Mouse (Mus musculus): Measurements from ENCODE around the gene Fbxw8. TPM values are rescaled to one million over a fixed set of nuclear protein-coding genes. Genes with fewer than 3 reads are reported as not detected.

Gene Fbxw8
- polyA plus RNA-seq, 1 experiment from 2014 or later = 36.8 TPM

DNA sequence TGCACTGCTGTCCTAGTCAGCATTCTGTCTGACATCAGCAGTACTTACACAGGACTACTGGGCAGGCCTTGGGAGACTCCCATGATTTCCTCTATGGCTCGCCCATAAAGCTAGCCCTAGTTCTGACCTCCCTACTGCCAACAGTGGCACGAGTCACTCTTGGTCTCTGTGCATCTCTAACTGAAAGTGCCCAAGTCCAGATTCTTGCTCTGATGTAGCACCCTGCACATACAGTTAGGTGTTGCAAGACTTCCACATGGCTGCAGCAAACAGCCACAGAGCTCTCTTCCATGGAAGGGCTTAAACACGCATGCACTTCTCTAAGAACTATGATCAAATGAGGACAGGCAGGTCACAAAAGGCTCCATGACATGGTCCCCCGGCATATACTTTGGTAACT is 59.4 kb downstream of the Fbxw8 start:
- H3K27me3 ChIP-seq (ENCODE audit: insufficient read depth, poor library complexity, severe bottlenecking) = no peaks in the 10 kb centered on the region
- H3K4me3 ChIP-seq = no peak overlapping the region
- H3K36me3 ChIP-seq = peaks cover 97% of the 10 kb centered on the region
- H3K4me1 ChIP-seq (replicated peaks) = peaks cover 9% of the 10 kb centered on the region
- DNase-seq (ENCODE audit: low spot score) = no peak
- WGBS = 90% methylated on average over 4 of the region's 4 CpGs
- no peak overlapping the region for H3K27ac ChIP-seq
- H3K9me3 ChIP-seq = no peaks in the 10 kb centered on the region

DNA sequence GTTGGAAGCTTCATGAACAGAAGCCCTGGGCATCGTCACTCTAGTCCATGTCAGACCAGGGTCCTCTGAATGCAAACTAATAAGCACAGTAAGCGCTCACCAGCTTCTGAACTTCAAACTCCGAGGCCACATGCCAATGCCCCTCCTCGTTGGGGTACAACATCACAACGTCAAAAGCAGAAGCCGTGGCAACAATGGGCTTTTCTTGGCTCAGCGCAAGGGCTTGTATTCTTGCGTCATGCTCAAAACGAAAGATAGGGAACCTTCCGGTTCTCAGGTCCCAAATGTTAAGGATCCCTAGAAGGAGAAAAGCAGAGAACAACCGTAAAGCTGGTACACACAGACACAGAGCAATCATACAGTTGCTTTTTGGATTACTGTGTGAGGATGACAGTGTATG is 59.8 kb downstream of the Fbxw8 start:
- DNase-seq (ENCODE audit: low spot score) = no peak
- H3K27ac ChIP-seq = no peak overlapping the region
- no peaks in the 10 kb centered on the region for H3K27me3 ChIP-seq (ENCODE audit: insufficient read depth, poor library complexity, severe bottlenecking)
- no peak overlapping the region for H3K4me3 ChIP-seq
- 94% methylated on average over 11 of the region's 11 CpGs for WGBS
- peaks cover 9% of the 10 kb centered on the region for H3K4me1 ChIP-seq (replicated peaks)
- H3K9me3 ChIP-seq = no peaks in the 10 kb centered on the region
- H3K36me3 ChIP-seq = peaks cover 97% of the 10 kb centered on the region

DNA sequence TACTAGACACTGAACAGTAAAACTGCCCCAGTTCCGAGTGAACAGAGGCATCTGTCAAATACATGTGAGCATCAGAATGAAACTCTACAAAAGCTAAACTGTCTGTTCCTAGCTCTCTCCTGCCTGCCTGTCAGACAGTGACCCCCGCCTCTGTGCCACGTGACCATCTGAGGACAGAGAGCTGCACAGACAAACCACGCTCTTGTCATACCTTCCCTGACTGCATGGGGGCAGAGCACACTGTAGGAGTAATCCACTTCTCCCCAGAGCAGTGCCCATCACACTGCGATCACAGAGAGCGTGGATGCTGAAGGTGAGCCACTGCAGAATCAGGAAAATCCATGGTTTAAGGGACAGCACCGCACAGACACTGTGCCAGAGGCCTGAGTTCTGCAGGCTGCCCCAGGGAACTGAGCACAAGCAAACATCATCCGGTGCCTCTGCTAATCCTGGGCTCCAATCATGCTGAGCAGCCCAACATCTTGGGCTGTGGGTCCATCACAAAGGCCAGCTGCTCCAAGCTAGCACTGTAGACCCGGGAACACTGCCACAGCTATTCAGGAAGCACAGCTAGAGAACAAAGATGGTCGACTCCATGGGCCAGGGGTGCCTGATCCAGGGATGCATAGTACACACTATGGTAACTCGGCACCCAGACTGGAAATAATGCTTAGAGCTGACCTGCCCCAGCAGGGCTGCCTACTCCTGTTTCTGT is 61.8 kb downstream of the Fbxw8 start:
- Histone ChIP-seq H3K27ac (no peak overlapping the region), H3K36me3 (peaks cover 94% of the 10 kb centered on the region)
- DNase-seq (ENCODE audit: low spot score) = no peak

DNA sequence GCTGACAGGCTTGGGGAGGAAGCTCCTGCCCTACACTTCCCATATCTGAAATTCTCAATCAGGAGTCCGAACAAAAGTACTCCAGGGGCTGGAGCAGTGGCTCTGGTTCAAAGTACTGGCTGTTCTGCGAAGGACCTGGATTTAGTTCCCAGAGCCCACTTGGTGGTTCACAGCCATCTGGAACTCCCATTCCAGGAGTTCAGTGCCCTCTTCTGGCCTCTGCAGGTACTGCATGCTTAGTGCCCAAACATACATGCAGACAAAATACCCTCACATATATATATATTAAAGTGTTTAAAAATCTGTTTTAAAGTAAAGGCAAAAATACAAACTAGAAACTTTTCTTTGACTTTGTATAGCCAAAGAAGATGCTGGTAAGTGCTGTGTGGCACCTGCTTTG is 64.4 kb downstream of the Fbxw8 start:
- H3K27ac ChIP-seq = no peak overlapping the region
- peak; percentile 33 for DNase-seq (ENCODE audit: low spot score)
- no peak overlapping the region for H3K4me3 ChIP-seq
- H3K36me3 ChIP-seq = peaks cover 78% of the 10 kb centered on the region
- peaks cover 20% of the 10 kb centered on the region for H3K4me1 ChIP-seq (replicated peaks)
- WGBS = 94% methylated on average over 2 of the region's 2 CpGs
- H3K9me3 ChIP-seq = no peaks in the 10 kb centered on the region
- H3K27me3 ChIP-seq (ENCODE audit: insufficient read depth, poor library complexity, severe bottlenecking) = no peaks in the 10 kb centered on the region

More for the DNA sequence above, 61.8 kb downstream of the Fbxw8 start:
- H3K27me3 ChIP-seq (ENCODE audit: insufficient read depth, poor library complexity, severe bottlenecking) = no peaks in the 10 kb centered on the region
- H3K9me3 ChIP-seq = no peaks in the 10 kb centered on the region
- 0 out of 2 replicates have a peak, but pooled peaks cover 5% of the 10 kb centered on the region for H3K4me1 ChIP-seq (replicated peaks)
- no peak overlapping the region for H3K4me3 ChIP-seq
- WGBS = 75% methylated on average over 11 of the region's 11 CpGs

DNA sequence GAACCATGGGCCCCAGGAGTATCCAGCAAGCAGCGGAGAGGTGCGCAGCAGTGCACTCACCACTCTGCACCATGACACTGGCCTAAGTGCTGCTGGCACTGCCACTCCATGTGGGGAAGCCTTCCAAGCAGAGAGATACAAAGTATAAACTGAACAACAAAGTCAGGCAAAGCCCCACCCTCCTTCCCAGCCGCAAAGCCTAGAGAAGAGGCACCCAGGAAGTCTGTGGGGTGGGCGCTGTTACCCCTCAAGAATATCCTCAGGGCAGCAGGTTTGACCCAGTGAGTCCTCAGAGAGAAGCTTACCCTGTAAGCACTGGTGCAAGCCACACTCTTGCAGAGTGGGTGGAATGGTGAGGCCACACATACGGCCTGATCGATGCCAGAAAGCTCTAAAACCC is 65.2 kb downstream of the Fbxw8 start:
- H3K4me3 ChIP-seq = no peak overlapping the region
- 97% methylated on average over 6 of the region's 6 CpGs for WGBS
- peaks cover 71% of the 10 kb centered on the region for H3K36me3 ChIP-seq
- 0 out of 2 replicates have a peak overlapping the region, but pooled peaks have one; percentile 5 for H3K27ac ChIP-seq
- no peak for DNase-seq (ENCODE audit: low spot score)
- H3K4me1 ChIP-seq (replicated peaks) = peaks cover 27% of the 10 kb centered on the region
- no peaks in the 10 kb centered on the region for H3K9me3 ChIP-seq
- no peaks in the 10 kb centered on the region for H3K27me3 ChIP-seq (ENCODE audit: insufficient read depth, poor library complexity, severe bottlenecking)

- no peak for DNase-seq (ENCODE audit: low spot score)
- Histone ChIP-seq H3K4me3 (no peak overlapping the region), H3K9me3 (no peaks in the 10 kb centered on the region), H3K27ac (peak overlapping the region; percentile 35; the same call in 1 of the 2 replicates), H3K4me1 (replicated peaks) (peaks cover 37% of the 10 kb centered on the region), H3K36me3 (peaks cover 70% of the 10 kb centered on the region), H3K27me3 (ENCODE audit: insufficient read depth, poor library complexity, severe bottlenecking) (no peaks in the 10 kb centered on the region)
- WGBS = 69% methylated on average over 7 of the region's 7 CpGs
These were observed 66.2 kb downstream of the Fbxw8 start for GRCm38 (mm10) chr5:118089102-118089501.

GRCm38 (mm10) chr5:118086956-118087355 is 68.3 kb downstream of the Fbxw8 start:
- Histone ChIP-seq H3K4me3 (no peak overlapping the region), H3K9me3 (no peaks in the 10 kb centered on the region), H3K36me3 (peaks cover 59% of the 10 kb centered on the region), H3K4me1 (replicated peaks) (peaks cover 59% of the 10 kb centered on the region), H3K27ac (peak overlapping the region; percentile 45; the same call in 1 of the 2 replicates), H3K27me3 (ENCODE audit: insufficient read depth, poor library complexity, severe bottlenecking) (no peaks in the 10 kb centered on the region)
- no peak for DNase-seq (ENCODE audit: low spot score)
- 69% methylated on average over 7 of the region's 7 CpGs for WGBS

- Histone ChIP-seq H3K27ac (no peak overlapping the region), H3K27me3 (ENCODE audit: insufficient read depth, poor library complexity, severe bottlenecking) (no peaks in the 10 kb centered on the region), H3K36me3 (peaks cover 49% of the 10 kb centered on the region), H3K4me3 (no peak overlapping the region), H3K9me3 (no peaks in the 10 kb centered on the region), H3K4me1 (replicated peaks) (peaks cover 75% of the 10 kb centered on the region)
- DNase-seq (ENCODE audit: low spot score) = no peak
- 67% methylated on average over 7 of the region's 7 CpGs for WGBS
These were observed 70.0 kb downstream of the Fbxw8 start for GRCm38 (mm10) chr5:118085313-118085712.

GRCm38 (mm10) chr5:118084171-118084727 is 71.0 kb downstream of the Fbxw8 start:
- H3K27ac ChIP-seq = peak overlapping the region; percentile 73

GRCm38 (mm10) chr5:118083060-118083638 is 72.1 kb downstream of the Fbxw8 start:
- peak overlapping the region; percentile 70 for H3K27ac ChIP-seq
- H3K36me3 ChIP-seq = peaks cover 36% of the 10 kb centered on the region
- H3K9me3 ChIP-seq = no peaks in the 10 kb centered on the region
- no peak overlapping the region for H3K4me3 ChIP-seq
- peaks cover 86% of the 10 kb centered on the region for H3K4me1 ChIP-seq (replicated peaks)
- 60% methylated on average over 12 of the region's 12 CpGs for WGBS
- no peak for DNase-seq (ENCODE audit: low spot score)
- H3K27me3 ChIP-seq (ENCODE audit: insufficient read depth, poor library complexity, severe bottlenecking) = no peaks in the 10 kb centered on the region

More at GRCm38 (mm10) chr5:118084171-118084727, 71.0 kb downstream of the Fbxw8 start:
- Histone ChIP-seq H3K36me3 (peaks cover 39% of the 10 kb centered on the region), H3K4me3 (no peak overlapping the region), H3K27me3 (ENCODE audit: insufficient read depth, poor library complexity, severe bottlenecking) (no peaks in the 10 kb centered on the region), H3K4me1 (replicated peaks) (peaks cover 83% of the 10 kb centered on the region), H3K9me3 (no peaks in the 10 kb centered on the region)
- DNase-seq (ENCODE audit: low spot score) = no peak
- 86% methylated on average over 10 of the region's 10 CpGs for WGBS

DNA sequence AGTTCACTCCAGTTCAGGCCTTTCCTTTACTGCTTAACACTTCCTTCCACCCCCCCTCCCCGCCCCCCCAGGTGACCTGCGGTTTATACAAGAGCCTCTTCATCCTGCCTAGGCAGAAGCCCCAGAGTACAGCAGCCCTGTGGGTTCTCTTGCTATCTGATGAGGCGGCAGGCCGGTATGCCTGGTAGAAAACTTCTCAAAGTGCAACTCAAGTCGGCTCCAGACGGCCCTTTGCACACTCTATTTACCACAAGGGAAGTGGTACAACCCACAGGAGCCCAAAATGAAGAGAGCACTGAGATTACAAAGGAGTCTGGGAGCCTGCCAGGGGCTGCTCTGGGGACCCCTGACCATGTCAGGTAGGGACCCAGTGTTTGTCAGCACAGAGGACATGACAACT is 73.3 kb downstream of the Fbxw8 start:
- Histone ChIP-seq H3K36me3 (peaks cover 47% of the 10 kb centered on the region), H3K27ac (peak overlapping the region; percentile 73), H3K4me3 (no peak overlapping the region), H3K4me1 (replicated peaks) (peaks cover 89% of the 10 kb centered on the region), H3K9me3 (no peaks in the 10 kb centered on the region), H3K27me3 (ENCODE audit: insufficient read depth, poor library complexity, severe bottlenecking) (no peaks in the 10 kb centered on the region)
- WGBS = 78% methylated on average over 6 of the region's 6 CpGs
- DNase-seq (ENCODE audit: low spot score) = no peak

GRCm38 (mm10) chr5:118081374-118081949 is 73.8 kb downstream of the Fbxw8 start:
- peaks cover 47% of the 10 kb centered on the region for H3K36me3 ChIP-seq
- peak overlapping the region; percentile 73 for H3K27ac ChIP-seq
- no peak overlapping the region for H3K4me3 ChIP-seq
- H3K4me1 ChIP-seq (replicated peaks) = peaks cover 84% of the 10 kb centered on the region
- no peaks in the 10 kb centered on the region for H3K27me3 ChIP-seq (ENCODE audit: insufficient read depth, poor library complexity, severe bottlenecking)
- no peak for DNase-seq (ENCODE audit: low spot score)
- H3K9me3 ChIP-seq = no peaks in the 10 kb centered on the region
- WGBS = 72% methylated on average over 9 of the region's 9 CpGs

- Histone ChIP-seq H3K4me3 (no peak overlapping the region), H3K4me1 (replicated peaks) (peaks cover 68% of the 10 kb centered on the region), H3K27ac (peak overlapping the region; percentile 73), H3K36me3 (peaks cover 57% of the 10 kb centered on the region), H3K27me3 (ENCODE audit: insufficient read depth, poor library complexity, severe bottlenecking) (no peaks in the 10 kb centered on the region), H3K9me3 (no peaks in the 10 kb centered on the region)
- WGBS = 68% methylated on average over 11 of the region's 11 CpGs
- peak; percentile 29 for DNase-seq (ENCODE audit: low spot score)
These were observed 75.4 kb downstream of the Fbxw8 start for GRCm38 (mm10) chr5:118079839-118080250.

Measured in hindbrain, embryonic 10.5 days (tissue).